Mouse (Mus musculus) hindbrain, postnatal 0 days (tissue): ENCODE results near the gene Tbl3. TPM values are rescaled to one million over a fixed set of nuclear protein-coding genes. Genes with fewer than 3 reads are reported as not detected.
A peak's percentile ranks its signal among the peaks of the same experiment; 100 is the strongest.
"Not testable (repeated sequence)": the region's sequence is repeated elsewhere in the genome, so short reads cannot be mapped to it uniquely, and the experiment has no call there.

Source experiments
- ATAC-seq: fragments of 200-750 bp; cut with Nextera tagmentation; 2 replicates; pipeline ENCODE4 v1.8.0; 2017; ENCODE audit warnings: mild to moderate bottlenecking, moderate TSS enrichment, moderate library complexity
- DNase-seq: peaks from one replicate; pipeline ENCODE4 v3.0.0-alpha.2; 2015; ENCODE audit warnings: low spot score
- H3K27ac ChIP-seq: fragments of 300-500 bp; sonication (generic); 2 replicates; pipeline ENCODE4 v1.5.1; 2014; ENCODE audit warnings: mild to moderate bottlenecking
- H3K27me3 ChIP-seq: fragments of 300-500 bp; sonication (generic); 2 replicates; pipeline ENCODE4 v1.6.1; 2014; ENCODE audit warnings: low read length, mixed read lengths; ENCODE audit not compliant: insufficient read depth
- H3K36me3 ChIP-seq: fragments of 300-500 bp; sonication (generic); 2 replicates; pipeline ENCODE4 v1.6.1; 2014; ENCODE audit warnings: low read length, mixed read lengths; ENCODE audit not compliant: insufficient read depth
- H3K4me1 ChIP-seq: fragments of 300-500 bp; sonication (generic); 2 replicates; pipeline ENCODE4 v1.6.1; 2014; ENCODE audit warnings: antibody characterized with exemption, low read length, mixed read lengths; ENCODE audit not compliant: insufficient read depth
- H3K4me2 ChIP-seq: fragments of 300-500 bp; sonication (generic); 2 replicates; pipeline ENCODE4 v1.6.1; 2014; ENCODE audit warnings: low read depth, mild to moderate bottlenecking, low read length, moderate library complexity, mixed read lengths
- H3K4me3 ChIP-seq: fragments of 300-500 bp; sonication (generic); 2 replicates; pipeline ENCODE4 v1.5.1; 2014; ENCODE audit warnings: low read length
- H3K9ac ChIP-seq: fragments of 300-500 bp; sonication (generic); replicated peaks from 2 replicates; pipeline ENCODE4 v1.6.1; 2014; ENCODE audit warnings: mild to moderate bottlenecking, low read length, moderate library complexity, mixed read lengths
- H3K9me3 ChIP-seq: fragments of 300-500 bp; sonication (generic); 2 replicates; pipeline ENCODE4 v1.6.1; 2016; ENCODE audit warnings: low read length, mixed read lengths
- CTCF ChIP-seq: IDR thresholded peaks from 2 replicates; pipeline ENCODE4 v1.5.1; 2016; ENCODE audit warnings: antibody characterized with exemption, control low read depth, low read depth
- WGBS: fragments of 180-500 bp; shearing (Covaris S2); extraction: QIAGEN DNeasy Blood & Tissue Kit; methylation state at CpG from one replicate; pipeline ENCODE4 v1.1.7; 2014; 5-methylcytosine and 5-hydroxymethylcytosine counted together
- polyA plus RNA-seq: library from polyadenylated mRNA; unstranded; fragments of >200 nt; fragmentation: Nextera tagmentation; extraction: Ambion mirVana; gene quantifications from 2 replicates; pipeline ENCODE4 v1.2.1, GENCODE M21; 2015
- total RNA-seq: library from RNA; depleted of rRNA; stranded (reverse); fragments of >200 nt; gene quantifications from 2 replicates; pipeline ENCODE4 v1.2.3, GENCODE M21; 2014

Gene Tbl3
- total and polyA plus RNA-seq, 2 experiments from 2014 or later = 49.2 to 53.2 TPM

DNA sequence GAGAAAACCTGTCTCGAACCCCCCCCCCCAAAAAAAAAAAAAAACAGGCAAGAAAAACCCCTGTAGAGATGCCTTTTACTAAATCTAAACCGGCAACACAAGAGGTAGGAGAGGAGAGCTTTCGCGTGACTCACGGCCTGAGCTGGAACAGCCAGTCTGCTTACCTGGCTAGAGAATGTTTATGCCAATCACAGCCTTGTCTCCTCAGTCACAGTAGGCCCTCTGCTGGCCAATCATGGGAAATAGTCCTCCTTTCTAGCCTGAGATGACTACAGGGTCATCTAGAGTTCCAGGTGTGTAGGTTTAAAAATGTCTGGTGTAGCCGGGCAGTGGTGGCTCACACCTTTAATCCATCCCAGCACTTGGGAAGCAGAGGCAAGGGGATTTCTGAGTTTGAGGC, 40.0 kb downstream of the Tbl3 start:
- Histone ChIP-seq H3K9me3 (no peaks in the 10 kb centered on the region), H3K4me1 (peaks cover 14% of the 10 kb centered on the region), H3K27me3 (no peaks in the 10 kb centered on the region), H3K27ac (no peak overlapping the region), H3K4me2 (no peak overlapping the region), H3K9ac (no peak overlapping the region), H3K4me3 (no peak overlapping the region), H3K36me3 (no peaks in the 10 kb centered on the region)
- ATAC-seq (no peak), DNase-seq (peak; percentile 72)
- peak; percentile 80 for TF ChIP-seq CTCF
- 24% methylated on average over 6 of the region's 6 CpGs for WGBS

DNA sequence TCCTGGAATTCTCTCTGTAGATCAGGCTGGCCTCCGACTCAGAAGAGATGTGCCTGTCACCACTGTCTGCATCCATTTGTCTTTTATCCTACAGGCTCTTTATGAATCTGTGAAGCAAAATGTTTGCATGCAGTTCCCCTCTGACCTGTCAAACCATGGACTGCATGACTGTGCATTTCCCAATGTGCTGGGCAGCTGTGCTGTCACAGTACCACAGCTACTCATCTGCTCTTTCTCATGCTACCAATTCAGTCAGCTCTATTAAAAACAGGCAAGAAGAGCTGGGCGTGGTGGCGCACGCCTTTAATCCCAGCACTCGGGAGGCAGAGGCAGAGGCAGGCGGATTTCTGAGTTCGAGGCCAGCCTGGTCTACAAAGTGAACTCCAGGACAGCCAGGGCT, 40.4 kb downstream of the Tbl3 start:
- not testable (repeated sequence) for H3K9ac ChIP-seq, H3K27ac ChIP-seq, H3K27me3 ChIP-seq, ATAC-seq, H3K4me2 ChIP-seq, H3K9me3 ChIP-seq, H3K36me3 ChIP-seq, DNase-seq, H3K4me3 ChIP-seq
- WGBS = 68% methylated on average over 7 of the region's 7 CpGs
- peaks cover 14% of the 10 kb centered on the region for H3K4me1 ChIP-seq

DNA sequence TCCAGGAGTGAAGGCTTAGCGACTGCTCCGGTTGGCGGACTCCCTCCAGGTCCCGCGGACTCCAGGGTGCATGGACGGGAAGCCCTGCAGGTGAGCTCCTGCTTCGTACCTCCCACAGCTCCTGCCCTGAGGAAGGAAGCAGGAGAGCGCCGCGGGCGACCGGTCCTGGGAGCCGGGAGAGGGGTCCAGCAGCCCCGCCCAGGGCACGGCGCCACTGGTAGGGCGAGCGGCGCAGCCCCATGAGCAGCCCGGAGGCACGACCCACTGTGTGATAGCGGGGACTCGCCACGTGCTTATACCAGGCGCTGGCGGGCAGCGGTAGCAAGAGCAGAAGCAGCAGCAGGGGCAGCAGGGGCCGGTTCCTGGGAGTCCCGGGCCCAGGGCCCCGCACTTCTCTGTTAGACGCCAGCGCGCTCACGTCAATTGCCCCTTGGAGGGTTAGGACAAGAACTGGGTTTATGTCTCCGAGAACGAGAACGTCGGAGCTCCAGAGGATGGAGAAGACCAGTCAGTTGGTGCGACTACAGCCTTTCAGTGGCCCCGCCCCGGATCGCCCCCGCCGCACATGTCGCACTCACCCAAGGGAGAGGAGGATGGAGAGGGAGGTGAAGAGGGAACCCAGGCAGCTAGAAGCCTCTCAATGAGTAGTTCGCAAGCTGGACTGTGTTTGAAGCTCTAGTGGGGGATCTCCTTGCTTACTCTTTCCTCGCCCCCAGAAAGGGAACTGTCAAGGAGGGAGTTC, 49.3 kb downstream of the Tbl3 start, which contains the start of gene Npw:
Gene Npw (minus strand): TSS at position 441 of the 742 bp plus-strand sequence.
- DNase-seq (no peak), ATAC-seq (no peak)
- peak within 1 kb of the TSS; percentile 54 for H3K4me2 ChIP-seq
- H3K9ac ChIP-seq = peak within 1 kb of the TSS; percentile 35; the same call in 1 of the 2 replicates
- no peaks in the 10 kb centered on the region for H3K36me3 ChIP-seq
- H3K4me1 ChIP-seq = peaks cover 7% of the 10 kb centered on the region
- H3K27me3 ChIP-seq = peaks cover 24% of the 10 kb centered on the region; the same call in 1 of the 2 replicates
- H3K27ac ChIP-seq = no peak within 1 kb of the TSS
- no peak for TF ChIP-seq CTCF
- 3% methylated on average over 47 of the region's 47 CpGs for WGBS
- peak within 1 kb of the TSS; percentile 33 for H3K4me3 ChIP-seq
- no peaks in the 10 kb centered on the region for H3K9me3 ChIP-seq

DNA sequence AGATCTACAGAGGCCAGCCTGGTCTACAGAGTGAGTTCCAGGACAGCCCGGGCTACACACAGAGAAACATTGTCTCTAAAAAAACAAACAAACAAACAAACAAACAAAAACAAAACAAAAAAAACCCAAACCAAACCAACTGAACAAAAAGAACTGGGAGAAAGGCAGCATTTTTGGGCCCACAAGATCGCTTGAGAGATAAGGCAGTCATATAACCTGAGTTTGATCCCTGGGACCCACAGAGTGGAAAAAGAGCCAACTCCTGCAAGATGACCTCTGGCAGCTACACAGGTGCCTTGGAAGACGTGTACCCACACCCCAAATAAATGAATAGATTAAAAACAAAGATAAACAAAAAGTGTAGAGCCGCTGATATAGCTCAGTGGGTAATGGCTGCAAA, 52.5 kb downstream of the Tbl3 start:
- Histone ChIP-seq H3K27me3 (peaks cover 16% of the 10 kb centered on the region; the same call in 1 of the 2 replicates), H3K27ac (no peak overlapping the region), H3K4me1 (peaks cover 7% of the 10 kb centered on the region), H3K9me3 (no peaks in the 10 kb centered on the region), H3K4me2 (no peak overlapping the region), H3K9ac (no peak overlapping the region), H3K36me3 (no peaks in the 10 kb centered on the region), H3K4me3 (no peak overlapping the region)
- no peak for ATAC-seq
- no peak for DNase-seq
- TF ChIP-seq CTCF = no peak
- WGBS = 72% methylated on average over 4 of the region's 4 CpGs

DNA sequence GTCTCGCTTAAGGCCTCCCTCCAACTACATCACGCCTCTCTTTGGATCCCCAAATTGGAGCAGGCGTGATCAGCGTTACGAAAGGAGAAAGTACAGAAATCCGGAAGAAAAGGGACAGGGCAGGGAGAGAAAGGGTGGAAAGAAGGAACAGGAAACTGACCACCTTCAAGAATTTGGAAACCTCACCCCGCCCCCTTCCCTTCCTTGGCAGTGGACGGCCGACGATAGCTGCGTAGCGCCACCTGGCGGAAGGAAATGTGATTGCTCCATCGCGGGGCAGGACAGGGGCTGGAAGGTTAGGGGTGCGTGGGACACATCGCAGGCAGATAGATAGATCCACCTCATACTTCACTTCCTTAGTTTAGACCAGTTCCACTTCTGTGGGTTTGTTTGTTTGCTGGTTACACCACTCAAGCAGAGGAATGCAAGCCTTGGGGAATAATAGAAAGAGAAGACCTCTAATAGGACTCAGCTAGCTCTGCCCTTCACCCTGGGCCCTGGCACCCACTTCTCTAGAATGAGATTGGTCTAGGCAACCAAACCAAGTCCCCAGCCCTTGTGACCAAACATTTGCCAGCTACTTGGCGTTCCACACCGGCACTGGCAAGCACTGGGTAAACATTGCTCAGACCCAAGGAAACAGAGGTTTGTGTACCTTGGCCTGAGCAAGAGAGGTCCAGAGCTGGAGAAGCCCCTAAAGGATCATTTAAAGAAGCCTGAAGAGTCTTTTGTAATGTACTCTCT, 53.3 kb downstream of the Tbl3 start:
- H3K27ac ChIP-seq = no peak overlapping the region
- H3K4me3 ChIP-seq = no peak overlapping the region
- no peak overlapping the region for H3K9ac ChIP-seq
- no peaks in the 10 kb centered on the region for H3K9me3 ChIP-seq
- ATAC-seq (peak; percentile 75), DNase-seq (peak; percentile 87)
- 9% methylated on average over 18 of the region's 19 CpGs for WGBS
- H3K4me2 ChIP-seq = peak overlapping the region; percentile 40
- H3K36me3 ChIP-seq = no peaks in the 10 kb centered on the region
- H3K4me1 ChIP-seq = peaks cover 11% of the 10 kb centered on the region
- H3K27me3 ChIP-seq = peaks cover 15% of the 10 kb centered on the region; the same call in 1 of the 2 replicates
- TF ChIP-seq CTCF = peak; percentile 97

DNA sequence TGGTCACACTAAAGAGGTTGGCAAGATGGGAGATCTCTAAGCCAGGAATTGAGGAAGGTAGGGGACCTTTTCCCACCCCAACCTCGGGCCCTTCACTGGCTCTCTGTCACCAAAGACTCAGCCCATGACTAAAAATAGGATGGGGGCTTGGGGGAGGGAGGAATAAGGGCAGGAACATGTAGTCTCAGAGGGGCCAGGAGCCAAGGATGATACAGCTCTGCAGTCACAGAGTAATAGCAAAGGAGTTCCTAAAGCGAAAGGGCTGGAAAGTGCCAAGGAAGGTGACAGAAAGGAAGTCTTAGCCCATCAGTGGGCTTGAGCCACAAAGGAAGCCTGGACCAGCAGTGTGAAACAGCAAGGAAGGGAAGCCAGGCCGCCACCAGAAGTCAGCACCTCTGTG, 55.6 kb downstream of the Tbl3 start:
- no peak for TF ChIP-seq CTCF
- Histone ChIP-seq H3K36me3 (no peaks in the 10 kb centered on the region), H3K9me3 (no peaks in the 10 kb centered on the region), H3K4me3 (no peak overlapping the region), H3K9ac (no peak overlapping the region), H3K27me3 (no peaks in the 10 kb centered on the region), H3K4me2 (no peak overlapping the region), H3K27ac (no peak overlapping the region), H3K4me1 (peaks cover 4% of the 10 kb centered on the region; the same call in 1 of the 2 replicates)
- no peak for DNase-seq
- 61% methylated on average over 3 of the region's 3 CpGs for WGBS
- no peak for ATAC-seq

DNA sequence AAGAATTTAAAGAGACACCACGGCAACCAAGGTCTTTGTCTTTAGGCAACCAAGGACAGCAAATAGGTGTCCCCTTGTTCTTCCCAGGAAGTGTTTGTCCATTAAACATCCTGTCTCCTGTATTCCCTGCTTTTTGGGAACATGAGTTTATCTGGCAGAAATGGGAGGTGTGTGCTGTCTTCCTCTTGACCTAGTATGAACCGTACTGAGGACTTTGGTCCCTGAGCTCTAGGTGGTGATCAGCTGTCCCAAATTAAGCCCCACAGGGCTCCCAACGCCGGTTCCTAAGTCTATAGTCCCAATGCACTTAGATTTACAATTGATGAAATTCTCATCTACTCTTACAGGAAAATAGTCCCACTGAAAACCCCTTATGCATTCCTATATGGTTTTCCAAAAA, 56.7 kb downstream of the Tbl3 start:
- Histone ChIP-seq H3K27me3 (no peaks in the 10 kb centered on the region), H3K9ac (no peak overlapping the region), H3K9me3 (no peaks in the 10 kb centered on the region), H3K4me3 (peak overlapping the region; percentile 58; the same call in 1 of the 2 replicates), H3K4me2 (peak overlapping the region; percentile 86), H3K4me1 (peaks cover 4% of the 10 kb centered on the region; the same call in 1 of the 2 replicates), H3K36me3 (no peaks in the 10 kb centered on the region), H3K27ac (peak overlapping the region; percentile 83)
- TF ChIP-seq CTCF = no peak
- no peak for DNase-seq
- 81% methylated on average over 4 of the region's 4 CpGs for WGBS
- no peak for ATAC-seq
